Mouse (Mus musculus): Measurements from ENCODE around the gene Gm7137. TPM values are rescaled to one million over a fixed set of nuclear protein-coding genes. Genes with fewer than 3 reads are reported as not detected.
A peak's percentile ranks its signal among the peaks of the same experiment; 100 is the strongest.
"Not testable (repeated sequence)": the region's sequence is repeated elsewhere in the genome, so short reads cannot be mapped to it uniquely, and the experiment has no call there.

Gm7137 gene
- polyA plus RNA-seq (2016; fragmentation: Nextera tagmentation; extraction: Ambion mirVana) = not detected in 2 replicates

DNA sequence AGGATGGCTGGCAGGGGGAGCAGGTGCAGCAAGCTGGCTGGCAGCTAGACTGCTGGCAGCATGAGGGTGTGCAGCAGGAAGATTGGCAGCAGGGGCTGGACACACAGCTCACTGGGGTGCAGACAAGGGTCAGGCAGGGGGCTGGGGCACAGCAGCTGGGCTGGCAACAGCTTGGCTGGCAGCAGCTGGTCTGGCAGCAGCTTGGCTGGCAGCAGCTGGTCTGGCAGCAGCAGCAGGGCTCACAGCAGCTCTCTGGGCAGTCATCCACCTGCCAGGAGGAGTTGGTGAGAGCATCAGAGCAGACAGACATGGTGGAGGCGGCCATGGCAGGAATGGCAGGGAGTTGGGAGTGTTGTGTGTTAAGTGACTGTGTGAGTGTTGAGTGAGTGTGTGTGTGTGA, at the start of gene Gm7137:
Gm7137 (minus strand) TSS at position 325 of the 400 bp plus-strand sequence.
- not testable (repeated sequence) for H3K9ac ChIP-seq (replicated peaks); H3K4me3 ChIP-seq; H3K27ac ChIP-seq (replicated peaks); H3K4me2 ChIP-seq (replicated peaks); H3K36me3 ChIP-seq; H3K9me3 ChIP-seq; H3K4me1 ChIP-seq; H3K27me3 ChIP-seq; ATAC-seq (ENCODE audit: low FRiP score, low read depth)
- WGBS = 63% methylated on average over 1 of the region's 1 CpGs

GRCm38 (mm10) chr10:77835647-77836046, 47.6 kb upstream of the Gm7137 start, which contains the start of gene Krtap10-10:
Gene Krtap10-10, plus strand, starts transcription at chr10:77835947.
- no peak within 1 kb of the TSS for H3K4me2 ChIP-seq (replicated peaks)
- H3K27ac ChIP-seq (replicated peaks) = no peak within 1 kb of the TSS
- no peaks in the 10 kb centered on the region for H3K9me3 ChIP-seq
- no peak within 1 kb of the TSS for H3K9ac ChIP-seq (replicated peaks)
- ATAC-seq (ENCODE audit: low FRiP score, low read depth) = no peak
- H3K27me3 ChIP-seq = no peaks in the 10 kb centered on the region
- 76% methylated on average over 9 of the region's 9 CpGs for whole genome bisulfite sequencing
- no peak within 1 kb of the TSS for H3K4me3 ChIP-seq
- no peaks in the 10 kb centered on the region for H3K36me3 ChIP-seq
- no peaks in the 10 kb centered on the region for H3K4me1 ChIP-seq

GRCm38 (mm10) chr10:77826951-77827350, 39.0 kb upstream of the Gm7137 start, which contains the start of gene Krtap10-4:
Gene Krtap10-4, minus strand, starts transcription at chr10:77827095.
- H3K9me3 ChIP-seq = peaks cover 3% of the 10 kb centered on the region; the same call in 1 of the 2 replicates
- H3K27me3 ChIP-seq = no peaks in the 10 kb centered on the region
- no peak within 1 kb of the TSS for H3K9ac ChIP-seq (replicated peaks)
- H3K4me3 ChIP-seq = no peak within 1 kb of the TSS
- H3K27ac ChIP-seq (replicated peaks) = no peak within 1 kb of the TSS
- no peak for ATAC-seq (ENCODE audit: low FRiP score, low read depth)
- no peaks in the 10 kb centered on the region for H3K36me3 ChIP-seq
- no peaks in the 10 kb centered on the region for H3K4me1 ChIP-seq
- WGBS = 66% methylated on average over 5 of the region's 6 CpGs
- H3K4me2 ChIP-seq (replicated peaks) = no peak within 1 kb of the TSS

DNA sequence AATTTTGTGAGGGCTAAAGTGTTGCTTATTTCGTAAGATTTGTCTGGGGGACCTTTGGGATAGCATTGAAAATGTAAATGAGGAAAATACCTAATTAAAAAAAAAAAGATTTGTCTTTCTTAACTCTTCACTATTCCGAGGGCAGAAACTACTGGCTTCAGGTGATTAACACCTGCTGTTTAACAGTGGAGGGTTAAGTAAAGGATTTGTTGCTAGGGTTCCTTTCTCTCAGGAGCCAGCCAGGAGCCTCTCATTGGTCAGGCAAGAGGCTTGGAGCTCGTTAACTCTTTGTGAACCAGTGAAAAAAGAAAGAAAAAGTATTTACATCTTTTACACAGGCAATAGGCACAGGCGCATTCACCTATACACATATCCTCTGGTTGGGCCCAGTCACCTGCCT, 31.2 kb upstream of the Gm7137 start:
- 22% methylated on average over 4 of the region's 4 CpGs for WGBS
- no peak overlapping the region for H3K4me2 ChIP-seq (replicated peaks)
- H3K4me3 ChIP-seq = no peak overlapping the region
- H3K36me3 ChIP-seq = no peaks in the 10 kb centered on the region
- H3K9ac ChIP-seq (replicated peaks) = no peak overlapping the region
- no peak overlapping the region for H3K27ac ChIP-seq (replicated peaks)
- ATAC-seq (ENCODE audit: low FRiP score, low read depth) = no peak
- H3K9me3 ChIP-seq = peaks cover 3% of the 10 kb centered on the region; the same call in 1 of the 2 replicates
- no peaks in the 10 kb centered on the region for H3K4me1 ChIP-seq
- peaks cover 3% of the 10 kb centered on the region; the same call in 1 of the 2 replicates for H3K27me3 ChIP-seq

- Histone ChIP-seq H3K4me2 (replicated peaks) (no peak overlapping the region), H3K9ac (replicated peaks) (no peak overlapping the region), H3K9me3 (peaks cover 3% of the 10 kb centered on the region; the same call in 1 of the 2 replicates), H3K27me3 (peaks cover 3% of the 10 kb centered on the region; the same call in 1 of the 2 replicates), H3K36me3 (no peaks in the 10 kb centered on the region), H3K4me1 (no peaks in the 10 kb centered on the region), H3K27ac (replicated peaks) (no peak overlapping the region), H3K4me3 (no peak overlapping the region)
- no peak for ATAC-seq (ENCODE audit: low FRiP score, low read depth)
- 92% methylated on average over 4 of the region's 4 CpGs for WGBS
Observed at GRCm38 (mm10) chr10:77818523-77818922, 30.5 kb upstream of the Gm7137 start.

DNA sequence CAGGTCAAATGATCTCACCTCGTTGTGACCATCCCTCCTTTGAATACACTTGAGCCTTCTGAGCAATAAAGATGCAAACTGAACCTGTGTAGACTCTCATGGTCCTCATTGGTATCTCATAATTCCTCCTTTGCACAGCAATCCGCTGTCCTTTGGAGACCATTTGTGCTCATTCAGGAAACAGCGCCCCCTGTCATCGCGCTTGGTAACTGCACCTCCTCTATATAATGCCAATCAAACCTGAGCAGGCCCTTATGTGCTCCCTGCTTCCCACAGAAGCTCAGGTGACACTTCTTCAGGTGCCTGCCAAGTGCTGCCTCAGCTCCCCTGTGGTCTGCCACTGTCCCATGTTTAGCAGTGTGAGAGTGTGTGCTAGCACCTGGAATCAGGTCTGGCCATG, 27.5 kb upstream of the Gm7137 start:
- Histone ChIP-seq H3K36me3 (no peaks in the 10 kb centered on the region), H3K4me1 (no peaks in the 10 kb centered on the region), H3K9ac (replicated peaks) (no peak overlapping the region), H3K27me3 (peaks cover 3% of the 10 kb centered on the region; the same call in 1 of the 2 replicates), H3K4me3 (no peak overlapping the region), H3K4me2 (replicated peaks) (no peak overlapping the region), H3K27ac (replicated peaks) (no peak overlapping the region), H3K9me3 (no peaks in the 10 kb centered on the region)
- no peak for ATAC-seq (ENCODE audit: low FRiP score, low read depth)
- WGBS = 43% methylated on average over 5 of the region's 5 CpGs

DNA sequence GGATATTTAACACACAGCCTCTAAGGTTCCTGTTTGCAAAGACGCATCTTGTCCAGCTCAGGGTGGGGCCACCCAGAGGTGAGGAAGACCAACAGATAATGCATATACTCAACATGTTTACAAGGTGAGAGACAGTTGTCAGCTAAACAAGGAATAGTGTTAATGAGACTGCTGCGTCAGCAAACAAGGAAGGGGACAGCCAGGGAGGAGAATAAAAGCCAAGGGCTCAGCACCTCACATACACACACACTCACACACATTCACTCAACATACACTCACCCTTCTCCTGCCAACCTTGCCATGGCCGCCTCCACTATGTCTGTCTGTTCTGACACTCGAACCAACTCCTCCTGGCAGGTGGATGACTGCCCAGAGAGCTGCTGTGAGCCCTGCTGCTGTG, 26.4 kb upstream of the Gm7137 start, which contains the start of gene Gm2696:
Gm2696 (plus strand) TSS at position 301 of the 400 bp plus-strand sequence.
- peaks cover 3% of the 10 kb centered on the region; the same call in 1 of the 2 replicates for H3K27me3 ChIP-seq
- no peaks in the 10 kb centered on the region for H3K36me3 ChIP-seq
- no peak within 1 kb of the TSS for H3K4me2 ChIP-seq (replicated peaks)
- no peak within 1 kb of the TSS for H3K4me3 ChIP-seq
- no peaks in the 10 kb centered on the region for H3K4me1 ChIP-seq
- H3K9ac ChIP-seq (replicated peaks) = no peak within 1 kb of the TSS
- H3K27ac ChIP-seq (replicated peaks) = no peak within 1 kb of the TSS
- no peak for ATAC-seq (ENCODE audit: low FRiP score, low read depth)
- 63% methylated on average over 4 of the region's 4 CpGs for WGBS
- peaks cover 6% of the 10 kb centered on the region; the same call in 1 of the 2 replicates for H3K9me3 ChIP-seq

GRCm38 (mm10) chr10:77811743-77812142, 23.7 kb upstream of the Gm7137 start, which contains the start of gene Gm9507:
Gene Gm9507, minus strand, starts transcription at chr10:77811843.
- Histone ChIP-seq H3K9me3 (peaks cover 6% of the 10 kb centered on the region; the same call in 1 of the 2 replicates), H3K27me3 (no peaks in the 10 kb centered on the region), H3K27ac (replicated peaks) (no peak within 1 kb of the TSS), H3K4me3 (no peak within 1 kb of the TSS), H3K36me3 (no peaks in the 10 kb centered on the region), H3K4me1 (no peaks in the 10 kb centered on the region), H3K4me2 (replicated peaks) (no peak within 1 kb of the TSS), H3K9ac (replicated peaks) (no peak within 1 kb of the TSS)
- 79% methylated on average over 5 of the region's 5 CpGs for WGBS
- no peak for ATAC-seq (ENCODE audit: low FRiP score, low read depth)

- H3K9me3 ChIP-seq = no peaks in the 10 kb centered on the region
- WGBS = 86% methylated on average over 3 of the region's 3 CpGs
- H3K4me2 ChIP-seq (replicated peaks) = no peak overlapping the region
- H3K4me1 ChIP-seq = no peaks in the 10 kb centered on the region
- no peaks in the 10 kb centered on the region for H3K27me3 ChIP-seq
- no peak overlapping the region for H3K9ac ChIP-seq (replicated peaks)
- no peaks in the 10 kb centered on the region for H3K36me3 ChIP-seq
- no peak overlapping the region for H3K4me3 ChIP-seq
- H3K27ac ChIP-seq (replicated peaks) = no peak overlapping the region
- no peak for ATAC-seq (ENCODE audit: low FRiP score, low read depth)
Observed at GRCm38 (mm10) chr10:77804095-77804494, 16.1 kb upstream of the Gm7137 start.

- H3K9ac ChIP-seq (replicated peaks) = no peak within 1 kb of the TSS; the same call in 1 of the 2 replicates
- no peak within 1 kb of the TSS for H3K4me2 ChIP-seq (replicated peaks)
- H3K4me3 ChIP-seq = no peak within 1 kb of the TSS
- H3K27me3 ChIP-seq = no peaks in the 10 kb centered on the region
- H3K36me3 ChIP-seq = no peaks in the 10 kb centered on the region
- ATAC-seq (ENCODE audit: low FRiP score, low read depth) = peak; percentile 23; the same call in 1 of the 2 replicates
- H3K27ac ChIP-seq (replicated peaks) = peak within 1 kb of the TSS; percentile 52
- no peaks in the 10 kb centered on the region for H3K9me3 ChIP-seq
- WGBS = 68% methylated on average over 8 of the region's 8 CpGs
- peaks cover 11% of the 10 kb centered on the region; the same call in 1 of the 2 replicates for H3K4me1 ChIP-seq
Observed at GRCm38 (mm10) chr10:77798921-77799508, 11.0 kb upstream of the Gm7137 start, which contains the start of gene Gm19668. Gene Gm19668, minus strand, starts transcription at chr10:77799133.

DNA sequence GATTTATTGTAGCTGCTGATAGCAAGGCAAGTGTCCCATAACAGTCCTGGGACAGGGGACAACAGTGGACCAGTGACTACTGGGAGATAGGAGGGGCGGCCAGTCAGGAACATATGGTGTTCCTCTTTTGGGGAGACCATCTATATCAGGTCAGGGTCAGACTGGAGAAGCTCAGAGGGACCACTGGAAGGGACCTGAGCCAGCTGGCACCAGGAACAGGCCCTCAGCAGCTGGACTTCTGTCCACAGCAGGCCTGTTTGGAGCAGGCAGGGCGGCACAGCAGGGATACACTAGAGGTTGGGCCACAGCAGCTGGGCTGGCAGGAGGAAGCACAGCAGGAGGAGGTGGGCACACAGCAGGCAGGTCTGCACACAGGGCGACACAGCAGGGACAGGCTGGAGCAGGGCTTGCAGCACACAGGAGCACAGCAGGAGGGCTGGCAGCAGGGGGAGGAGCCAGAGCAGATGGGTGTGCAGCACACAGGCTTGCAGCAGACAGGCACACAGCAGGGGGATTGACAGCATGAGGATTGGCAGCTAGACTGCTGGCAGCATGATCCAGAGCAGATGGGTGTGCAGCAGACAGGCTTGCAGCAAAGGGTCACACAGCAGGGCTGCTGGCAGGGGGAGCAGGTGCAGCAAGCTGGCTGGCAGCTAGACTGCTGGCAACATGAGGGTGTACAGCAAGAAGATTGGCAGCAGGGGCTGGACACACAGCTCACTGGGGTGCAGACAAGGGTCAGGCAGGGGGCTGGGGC, 10.3 kb upstream of the Gm7137 start:
- WGBS = 28% methylated on average over 3 of the region's 3 CpGs
- H3K4me3 ChIP-seq; H3K36me3 ChIP-seq; H3K9ac ChIP-seq (replicated peaks); H3K27me3 ChIP-seq; H3K9me3 ChIP-seq; H3K4me2 ChIP-seq (replicated peaks); ATAC-seq (ENCODE audit: low FRiP score, low read depth): not testable (repeated sequence)
- Histone ChIP-seq H3K4me1 (peaks cover 11% of the 10 kb centered on the region; the same call in 1 of the 2 replicates), H3K27ac (replicated peaks) (peak overlapping the region; percentile 52)

DNA sequence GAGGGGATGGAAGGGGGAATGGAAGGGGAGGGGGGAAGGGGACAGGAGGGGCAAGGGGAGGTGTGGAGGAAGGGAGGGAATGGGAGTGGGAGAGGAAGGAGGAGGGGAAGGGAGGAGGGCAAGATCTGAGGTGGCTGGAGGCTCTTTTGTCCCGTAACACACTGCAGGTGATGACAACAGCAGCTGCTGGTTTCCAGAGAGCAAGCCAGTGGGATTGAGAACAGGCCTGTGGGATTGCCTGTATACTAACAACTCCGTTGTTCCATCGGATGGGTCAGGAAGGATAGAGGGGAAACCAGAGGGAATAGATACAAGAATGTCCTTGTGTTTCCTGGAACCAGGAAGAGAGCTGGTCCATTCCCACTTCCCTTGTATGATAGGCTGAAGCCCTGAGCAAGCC, 9.7 kb upstream of the Gm7137 start:
- no peak for ATAC-seq (ENCODE audit: low FRiP score, low read depth)
- no peak overlapping the region; the same call in 1 of the 2 replicates for H3K9ac ChIP-seq (replicated peaks)
- H3K9me3 ChIP-seq = no peaks in the 10 kb centered on the region
- no peaks in the 10 kb centered on the region for H3K27me3 ChIP-seq
- H3K36me3 ChIP-seq = no peaks in the 10 kb centered on the region
- no peak overlapping the region for H3K4me3 ChIP-seq
- peaks cover 11% of the 10 kb centered on the region; the same call in 1 of the 2 replicates for H3K4me1 ChIP-seq
- 13% methylated on average over 3 of the region's 3 CpGs for WGBS
- H3K27ac ChIP-seq (replicated peaks) = peak overlapping the region; percentile 52
- H3K4me2 ChIP-seq (replicated peaks) = no peak overlapping the region
